Mouse (Mus musculus): ENCODE data around the gene Kcnj13.

Gene Kcnj13

DNA sequence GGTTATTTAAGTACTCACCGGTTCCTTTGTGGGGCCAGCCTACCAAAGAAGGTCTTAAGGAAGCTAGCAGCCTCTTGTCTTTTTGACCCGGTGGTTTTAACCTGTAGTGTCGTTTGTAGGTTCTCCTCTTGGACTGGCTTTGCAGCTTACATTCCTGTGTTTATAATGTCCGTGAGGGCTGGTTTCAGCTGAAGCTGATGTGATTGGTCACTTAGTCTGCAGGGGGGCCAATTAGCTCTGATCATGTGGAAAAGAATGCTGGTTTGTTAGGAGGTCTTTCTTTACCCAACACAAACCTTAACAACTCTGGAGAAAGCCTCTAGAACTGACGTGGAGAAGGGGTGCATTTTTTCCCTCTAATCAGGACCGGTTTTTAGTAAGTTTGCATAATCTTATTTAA, at the start of gene Kcnj13:
Gene Kcnj13, minus strand, starts transcription at position 136 of the 400 bp plus-strand sequence.
- DNase-seq (ENCODE audit: low spot score in 2 of 2) = no peak

DNA sequence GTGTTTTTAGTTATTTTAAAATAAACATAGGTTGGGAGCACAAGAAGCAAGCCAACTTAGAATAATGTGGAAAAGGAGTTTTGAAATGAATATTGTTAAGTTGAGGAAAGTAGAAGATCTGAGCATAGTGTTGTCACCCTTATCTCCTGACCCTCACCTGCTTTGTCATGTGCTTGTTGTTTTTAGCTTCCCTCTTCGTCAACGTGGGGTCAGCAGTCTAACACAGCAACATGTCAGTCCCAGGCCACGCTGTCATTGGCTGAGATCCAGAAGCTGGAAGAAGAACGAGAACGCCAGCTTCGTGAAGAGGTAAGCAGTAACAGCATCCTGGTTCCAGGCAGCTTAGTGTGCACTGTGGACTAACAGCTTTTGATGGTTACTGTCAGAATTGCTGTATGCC, 42.1 kb upstream of the Kcnj13 start:
- no peak for DNase-seq (ENCODE audit: low spot score in 2 of 2)

DNA sequence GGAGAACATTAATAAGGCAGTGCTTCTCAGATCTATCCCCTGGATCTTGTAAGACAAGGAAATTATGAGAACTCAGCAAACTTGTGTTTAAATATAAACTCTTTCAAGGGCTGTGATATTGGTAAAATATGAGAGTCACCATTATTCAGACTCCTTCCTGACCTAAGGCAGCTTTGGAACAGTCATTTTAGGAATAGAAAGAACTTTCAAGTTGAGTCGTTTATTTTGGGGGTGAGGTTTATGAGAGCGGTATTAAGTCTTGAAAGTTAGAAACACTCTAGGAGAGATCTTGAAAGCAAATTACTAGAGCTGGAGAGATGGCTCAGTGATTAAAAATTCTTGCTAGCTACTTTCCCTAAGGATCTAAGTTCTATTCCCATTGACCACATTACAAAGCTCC, 40.6 kb upstream of the Kcnj13 start:
- DNase-seq (ENCODE audit: low spot score in 2 of 2) = no peak

DNA sequence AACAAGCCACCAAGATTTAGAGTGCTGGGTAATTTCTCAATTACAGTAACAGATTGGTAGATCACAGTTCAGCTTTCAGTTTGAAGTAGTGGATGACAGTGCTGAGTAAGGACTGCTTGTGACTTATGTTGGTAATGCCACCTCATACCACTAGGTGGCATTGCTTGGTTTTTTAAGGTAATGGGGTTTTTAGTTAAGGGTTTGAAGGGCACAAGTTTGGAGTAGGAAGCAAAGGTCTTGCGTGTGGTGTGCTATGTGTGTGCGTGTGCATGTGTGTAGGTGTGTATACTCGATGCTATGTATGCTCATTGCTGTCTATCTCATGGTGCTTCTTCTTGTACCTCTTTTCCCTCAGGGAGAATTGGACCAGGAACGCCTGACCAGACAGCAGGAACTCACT, 24.2 kb upstream of the Kcnj13 start:
- DNase-seq (ENCODE audit: low spot score in 2 of 2) = peak in 1 of 2 experiments; percentile 14

DNA sequence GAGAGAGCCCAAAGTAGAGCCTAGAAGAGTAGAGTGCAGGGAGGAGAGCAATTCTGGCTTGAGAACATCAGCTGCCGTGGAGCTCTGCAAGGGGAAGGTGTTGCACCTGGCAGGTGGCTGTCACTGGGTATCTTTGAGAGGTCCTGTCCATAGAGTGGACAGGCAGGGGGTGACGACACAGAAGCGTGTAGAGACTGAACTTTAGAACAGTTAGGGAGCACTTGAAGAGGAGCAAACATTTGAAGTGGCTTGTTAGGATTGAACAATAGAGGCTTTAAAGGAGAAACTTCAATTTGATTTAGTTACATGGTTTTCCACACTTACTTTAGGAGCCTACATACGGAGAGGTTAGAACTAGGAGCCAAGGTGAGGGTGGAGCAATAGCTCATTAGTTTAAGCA, 14.9 kb upstream of the Kcnj13 start:
- no peak for DNase-seq (ENCODE audit: low spot score in 2 of 2)

DNA sequence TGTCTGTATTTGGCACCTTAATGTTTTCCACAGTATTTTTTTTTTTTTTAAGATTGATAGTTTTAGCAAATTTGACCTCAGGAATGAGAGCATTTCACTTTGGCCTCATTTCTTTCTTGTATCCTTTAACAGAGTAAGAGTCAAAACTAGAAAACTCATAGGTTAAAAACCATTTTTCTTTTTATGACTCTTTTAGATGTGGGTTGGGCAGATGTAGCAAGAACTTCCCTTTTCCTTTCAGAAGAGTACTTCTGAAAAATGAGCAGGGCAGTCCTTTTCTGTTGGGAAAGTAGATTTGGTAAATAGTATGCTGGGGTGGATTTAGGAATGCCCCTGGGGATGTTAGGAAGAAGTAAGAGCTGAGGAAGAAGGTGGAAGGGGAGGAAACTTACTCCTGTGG, 11.5 kb upstream of the Kcnj13 start:
- DNase-seq (ENCODE audit: low spot score in 2 of 2) = no peak

DNA sequence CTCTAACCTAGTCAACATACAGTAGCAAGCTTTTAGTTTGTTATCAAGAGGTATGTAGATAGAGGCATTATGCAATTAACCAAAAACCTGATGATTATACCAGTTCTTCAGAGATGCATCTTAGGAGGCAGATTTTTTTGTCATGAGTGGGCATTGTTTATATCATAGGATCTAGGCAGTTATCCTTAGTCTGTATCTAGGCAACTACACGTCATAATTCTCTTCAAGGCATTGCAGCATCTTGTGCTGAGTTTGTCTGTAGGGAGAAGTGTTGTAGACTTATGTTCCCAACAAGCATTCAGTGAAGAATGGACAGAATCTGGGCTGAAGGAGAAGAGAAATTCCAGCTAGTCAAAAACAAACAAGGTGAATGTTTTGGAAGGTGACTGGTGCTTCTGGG, 10.2 kb upstream of the Kcnj13 start:
- no peak for DNase-seq (ENCODE audit: low spot score in 2 of 2)

DNA sequence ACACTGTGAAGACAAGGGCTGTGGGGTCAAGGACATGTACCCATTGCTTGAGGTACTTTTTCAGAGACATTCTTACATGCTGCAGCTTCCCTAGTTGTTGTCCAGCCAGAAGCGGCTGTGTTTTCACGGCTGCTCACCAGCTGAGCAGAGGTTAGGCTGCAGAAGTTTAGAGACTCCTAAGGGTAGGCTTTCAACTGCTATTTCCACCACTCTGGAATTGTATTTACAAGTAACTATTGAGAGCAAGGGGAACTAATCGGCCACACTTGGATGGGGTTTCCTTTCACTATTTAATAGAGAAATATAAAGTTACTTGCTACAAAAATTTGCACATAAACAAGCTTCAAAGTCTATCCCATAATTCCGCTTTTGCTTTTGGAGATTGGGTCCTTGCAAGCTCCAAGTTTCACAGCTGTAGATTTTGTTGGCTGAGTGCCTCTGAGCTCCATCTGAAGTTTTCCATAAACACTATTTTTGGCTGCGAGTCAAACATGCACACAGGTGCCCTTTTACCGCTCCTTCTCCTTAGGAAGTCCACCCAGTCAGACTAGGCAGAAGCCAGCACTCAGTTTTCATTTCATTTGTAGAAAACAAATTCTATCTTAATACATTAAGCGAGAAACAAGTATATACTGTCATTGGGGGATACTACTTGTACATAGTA, 2.5 kb upstream of the Kcnj13 start:
- no peak for DNase-seq (ENCODE audit: low spot score in 2 of 2)

DNA sequence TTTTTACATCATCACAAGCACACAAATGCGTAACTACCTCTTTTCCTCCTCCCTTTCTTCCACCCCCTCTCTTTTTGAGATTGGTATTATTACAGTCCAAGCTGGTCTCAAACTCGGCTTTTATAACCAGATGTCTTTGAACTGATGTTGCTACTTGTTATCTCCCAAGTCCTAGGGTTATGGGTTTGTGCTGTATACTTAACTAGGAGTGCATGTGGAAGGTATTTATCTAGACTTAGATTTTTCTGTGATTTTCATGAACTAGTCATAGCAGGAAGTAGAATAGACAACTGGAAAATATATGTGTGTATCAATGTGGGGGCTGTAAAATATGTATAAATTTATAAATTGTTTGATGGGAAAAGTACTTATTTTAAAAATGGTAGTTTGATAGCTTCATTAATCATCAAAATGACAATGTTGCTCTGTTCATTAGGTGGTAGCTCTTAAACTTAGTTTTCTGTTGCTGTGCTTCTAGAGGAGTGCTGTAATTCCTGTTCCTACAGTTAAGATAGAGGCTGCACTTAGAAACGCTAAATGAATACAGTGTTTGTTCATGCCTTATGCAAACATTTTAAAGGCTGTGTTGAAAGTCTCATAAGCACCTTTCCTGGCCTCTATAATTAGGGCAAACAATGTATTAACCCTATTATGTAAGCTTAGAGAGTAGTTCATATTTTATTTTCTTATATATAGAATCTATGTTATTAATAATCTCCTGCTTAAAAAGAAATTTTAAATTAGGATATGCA, 909 bp downstream of the Kcnj13 start:
- DNase-seq (ENCODE audit: low spot score in 2 of 2) = no peak

DNA sequence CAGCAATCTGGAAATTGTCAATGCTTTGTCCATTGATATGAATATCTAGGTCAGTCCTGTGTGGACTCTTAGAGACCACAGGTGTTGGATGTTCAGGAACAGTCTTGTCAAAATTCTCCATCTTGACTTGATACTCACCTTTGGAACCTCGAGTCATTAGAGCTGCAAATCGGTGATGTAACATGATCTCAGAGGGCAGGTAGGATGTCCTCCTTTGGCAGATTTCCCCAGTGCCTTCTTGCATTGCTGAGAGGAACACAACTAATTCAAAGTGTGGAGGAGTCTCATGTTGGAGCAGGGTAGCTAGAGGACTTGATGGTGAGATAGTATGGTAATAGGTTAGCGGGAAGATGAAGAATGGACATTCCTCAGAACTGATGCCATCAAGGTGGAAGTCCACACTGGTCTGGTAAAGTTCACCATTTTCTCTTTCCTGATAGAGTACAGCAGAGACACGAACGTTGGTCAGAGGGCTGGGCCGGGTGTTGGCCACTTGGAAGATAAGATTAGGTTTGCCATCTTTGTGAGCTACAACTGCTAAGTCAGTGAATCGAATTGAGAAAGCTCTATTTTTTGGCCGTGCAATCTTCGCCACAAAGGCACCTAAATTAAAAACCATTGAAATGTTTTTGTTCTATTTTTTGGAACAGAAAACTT, 8.0 kb downstream of the Kcnj13 start:
- DNase-seq (ENCODE audit: low spot score in 2 of 2) = no peak

DNA sequence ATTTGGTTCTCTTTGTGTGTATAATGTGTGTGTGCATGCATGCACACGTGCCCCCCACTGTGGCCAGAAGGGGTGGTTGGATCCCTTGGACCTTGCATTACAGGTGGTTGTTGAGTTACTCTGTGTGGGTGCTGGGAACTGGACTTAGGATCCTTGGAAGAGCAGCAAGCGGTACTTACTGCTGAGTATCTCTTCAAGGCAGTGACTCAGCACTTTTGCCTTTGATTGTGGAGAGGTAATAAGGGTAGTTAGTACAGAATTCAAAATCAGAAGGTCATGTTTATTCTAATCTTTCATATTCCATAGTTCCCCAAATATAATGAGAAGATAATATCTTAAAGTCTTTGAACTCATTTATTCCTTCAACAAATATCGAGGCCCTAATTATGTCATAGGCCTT, 13.4 kb downstream of the Kcnj13 start:
- no peak for DNase-seq (ENCODE audit: low spot score in 2 of 2)

DNA sequence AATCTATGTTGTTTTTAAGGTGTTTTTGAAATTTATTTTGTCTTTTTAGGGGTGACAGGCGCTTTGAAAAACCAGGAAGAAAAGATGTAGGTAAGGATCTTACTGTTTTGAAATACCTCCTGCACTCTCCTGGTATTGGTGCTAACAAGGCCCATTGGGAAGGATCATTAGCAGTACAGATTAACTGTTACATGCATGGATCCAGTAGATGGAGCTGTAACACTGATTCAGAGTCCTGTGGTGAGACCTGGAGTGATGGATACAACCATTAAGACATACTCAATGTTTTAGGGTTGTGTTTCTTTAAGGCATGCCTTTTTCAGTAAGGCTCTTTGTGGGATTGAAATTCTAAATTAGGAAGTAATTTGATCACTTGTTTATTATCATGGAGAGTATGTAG, 14.6 kb downstream of the Kcnj13 start:
- no peak for DNase-seq (ENCODE audit: low spot score in 2 of 2)

DNA sequence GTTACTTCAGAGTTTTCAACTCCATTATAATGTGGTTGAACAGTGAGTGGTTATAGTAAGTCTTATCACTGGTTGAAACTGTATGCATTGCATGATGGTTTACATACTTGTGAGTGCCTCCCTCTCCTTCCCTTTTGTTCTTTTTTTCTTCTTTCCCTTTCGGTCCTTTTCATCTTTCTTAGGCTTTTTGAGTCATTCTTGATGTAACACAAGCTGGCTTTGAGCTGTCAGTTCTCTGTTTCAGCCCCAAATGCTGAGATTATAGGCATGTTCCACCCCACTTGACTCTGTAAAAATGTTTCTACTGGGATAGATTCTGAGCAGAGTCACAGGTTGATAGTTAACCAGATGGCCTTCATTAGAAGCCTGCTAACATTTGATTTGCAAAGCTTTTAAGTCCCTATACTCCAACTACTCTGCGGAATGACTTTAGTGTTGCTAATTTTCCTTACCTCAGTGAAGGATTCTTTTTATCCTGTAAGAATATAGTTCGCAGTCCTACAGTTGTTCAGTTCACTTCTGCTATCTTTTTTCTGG, 16.4 kb downstream of the Kcnj13 start:
- DNase-seq (ENCODE audit: low spot score in 2 of 2) = no peak

DNA sequence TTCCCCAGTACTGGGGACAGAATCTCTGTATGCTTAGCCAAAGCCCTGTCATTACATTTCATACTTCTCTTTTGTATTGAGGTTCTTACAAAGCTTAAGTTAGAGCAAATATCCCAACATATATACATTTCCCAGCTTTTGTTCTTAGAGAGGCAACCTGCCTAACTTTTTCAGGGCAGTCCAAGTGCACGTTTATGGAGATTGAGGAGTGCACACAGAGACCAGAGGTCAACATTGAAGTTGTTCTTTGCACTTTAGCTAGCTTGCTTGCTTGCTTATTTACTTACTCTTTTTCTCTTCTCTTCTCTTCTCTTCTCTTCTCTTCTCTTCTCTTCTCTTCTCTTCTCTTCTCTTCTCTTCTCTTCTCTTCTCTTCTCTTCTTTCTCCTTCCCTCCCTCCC, 34.3 kb downstream of the Kcnj13 start:
- DNase-seq (ENCODE audit: low spot score in 2 of 2) = no peak

DNA sequence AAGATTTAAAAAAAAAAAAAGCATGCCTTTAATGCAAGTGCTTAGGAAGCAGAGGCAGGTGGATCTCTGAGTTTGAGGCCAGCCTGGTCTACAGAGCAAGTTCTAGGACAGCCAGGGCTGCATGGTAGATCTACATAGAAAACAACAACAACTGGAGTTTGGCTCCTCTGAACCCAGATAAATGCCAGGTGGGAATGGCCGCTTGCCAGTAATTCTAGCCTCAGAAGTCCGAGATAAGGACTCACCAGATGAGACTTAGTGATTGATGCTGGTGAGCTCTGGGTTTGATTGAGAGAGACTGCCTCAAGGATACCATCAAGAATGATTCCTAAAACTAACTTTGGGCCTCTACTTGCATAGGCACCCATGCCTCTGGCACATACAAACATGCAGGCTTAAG, 44.0 kb downstream of the Kcnj13 start:
- no peak for DNase-seq (ENCODE audit: low spot score in 2 of 2)
